Mouse (Mus musculus) heart, postnatal 0 days (tissue): ENCODE measurements at regions not wholly inside any gene's neighbourhood (a gene's known extent, or its start where the extent isn't known, plus 50 kb on each side); places are given as distances from the start of the nearest gene placed in this dataset.

Experiments
- CTCF ChIP-seq: IDR thresholded peaks from 2 replicates; pipeline ENCODE4 v1.5.1; 2016; ENCODE audit warnings: antibody characterized with exemption, control low read depth, low read depth
- EP300 ChIP-seq: IDR thresholded peaks from 2 replicates; pipeline ENCODE4 v1.6.1; 2016; ENCODE audit warnings: antibody characterized with exemption, low read depth

DNA sequence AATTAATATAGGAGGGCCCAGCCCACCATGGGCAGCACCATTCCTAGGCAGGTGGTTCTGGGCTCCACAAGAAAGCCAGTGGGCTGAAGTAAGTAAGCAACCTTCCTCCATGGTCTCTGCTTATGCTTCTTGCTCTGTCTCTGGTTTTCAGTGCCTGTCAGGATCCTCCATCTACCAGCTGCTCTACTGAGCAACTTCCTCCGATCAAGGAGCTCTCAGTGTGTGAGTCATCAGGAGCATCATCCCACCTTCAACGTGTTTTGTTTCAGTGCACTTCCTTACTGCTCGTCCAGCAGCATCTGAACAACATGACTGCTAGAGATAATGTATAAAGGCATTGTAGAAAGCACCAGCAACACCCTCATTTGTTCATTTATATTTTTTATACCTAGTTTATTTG is 368.0 kb downstream of the Pdcd6ip start:
- TF ChIP-seq CTCF, result no peak
- TF ChIP-seq EP300, result no peak
